8 mouse cellular contexts compared by ENCODE assay signal in genomic region chr10:81409330-81409729, GRCm38 (mm10). TPM values are rescaled to one million over a fixed set of nuclear protein-coding genes. Genes with fewer than 3 reads are reported as not detected.
DNase-seq lines count a peak whose midpoint lies in the region; ATAC-seq and TF ChIP-seq lines count a peak whose summit lies in the region.

No protein-coding gene starts in this region.

- WGBS in forebrain, embryonic 10.5 days, result 10% methylated on average over 8 of the region's 8 CpGs
- WGBS in forebrain, embryonic 13.5 days, result 15% methylated on average over 8 of the region's 8 CpGs
- WGBS in lung, postnatal 0 days, result 33% methylated on average over 7 of the region's 8 CpGs
- 31% methylated on average over 8 of the region's 8 CpGs for WGBS in hindbrain, postnatal 0 days
- WGBS in neural tube, embryonic 13.5 days, result 13% methylated on average over 8 of the region's 8 CpGs

- H3K27me3 ChIP-seq in forebrain, embryonic 10.5 days (ENCODE audit: poor library complexity, severe bottlenecking), result peaks cover 51% of the 10 kb centered on the region
- peaks cover 38% of the 10 kb centered on the region for H3K27me3 ChIP-seq in forebrain, embryonic 13.5 days
- no peaks in the 10 kb centered on the region for H3K27me3 ChIP-seq in lung, postnatal 0 days (replicated peaks; ENCODE audit: insufficient read depth, low read length)
- H3K27me3 ChIP-seq in hindbrain, postnatal 0 days (ENCODE audit: insufficient read depth, low read length), result no peaks in the 10 kb centered on the region
- peaks cover 22% of the 10 kb centered on the region for H3K27me3 ChIP-seq in neural tube, embryonic 13.5 days

- H3K36me3 ChIP-seq in forebrain, embryonic 10.5 days (replicated peaks), result peaks cover 7% of the 10 kb centered on the region; the same call in 1 of the 2 replicates
- peaks cover 40% of the 10 kb centered on the region for H3K36me3 ChIP-seq in forebrain, embryonic 13.5 days (ENCODE audit: poor library complexity, severe bottlenecking)
- peaks cover 5% of the 10 kb centered on the region; the same call in 1 of the 2 replicates for H3K36me3 ChIP-seq in lung, postnatal 0 days (ENCODE audit: insufficient read depth, low read length)
- peaks cover 17% of the 10 kb centered on the region for H3K36me3 ChIP-seq in hindbrain, postnatal 0 days (ENCODE audit: insufficient read depth, low read length)
- peaks cover 42% of the 10 kb centered on the region for H3K36me3 ChIP-seq in neural tube, embryonic 13.5 days

- DNase-seq in forebrain, embryonic 10.5 days (ENCODE audit: extremely low spot score, low spot score), result no peak
- no peak for DNase-seq in lung, postnatal 0 days (ENCODE audit: low spot score)
- DNase-seq in lung, postnatal 36 days, result no peak
- no peak for DNase-seq in hindbrain, postnatal 0 days (ENCODE audit: low spot score)
- no peak for DNase-seq in ovary, postnatal 10 days (ENCODE audit: low spot score)
- DNase-seq in c-Kit-positive CD71-positive TER-119-positive erythroid progenitor cells, embryonic 14.5 days (ENCODE audit: low spot score), result no peak

- no peak for ATAC-seq in forebrain, embryonic 13.5 days
- peak; percentile 4; the same call in 1 of the 2 replicates for ATAC-seq in lung, postnatal 0 days
- no peak for ATAC-seq in hindbrain, postnatal 0 days
- ATAC-seq in neural tube, embryonic 13.5 days (ENCODE audit: low read depth), result no peak

- H3K4me2 ChIP-seq in forebrain, embryonic 13.5 days, result no peak overlapping the region
- peak overlapping the region; percentile 22; the same call in 1 of the 2 replicates for H3K4me2 ChIP-seq in lung, postnatal 0 days (replicated peaks; ENCODE audit: low read depth, low read length)
- no peak overlapping the region for H3K4me2 ChIP-seq in hindbrain, postnatal 0 days (ENCODE audit: low read depth, low read length)
- peak overlapping the region; percentile 22; the same call in 1 of the 2 replicates for H3K4me2 ChIP-seq in neural tube, embryonic 13.5 days

- peaks cover 95% of the 10 kb centered on the region for H3K4me1 ChIP-seq in forebrain, embryonic 10.5 days
- peaks cover 60% of the 10 kb centered on the region for H3K4me1 ChIP-seq in forebrain, embryonic 13.5 days
- H3K4me1 ChIP-seq in lung, postnatal 0 days (ENCODE audit: insufficient read depth, low read depth, low read length), result peaks cover 49% of the 10 kb centered on the region
- H3K4me1 ChIP-seq in hindbrain, postnatal 0 days (ENCODE audit: insufficient read depth, low read length), result peaks cover 25% of the 10 kb centered on the region
- H3K4me1 ChIP-seq in neural tube, embryonic 13.5 days (replicated peaks), result peaks cover 87% of the 10 kb centered on the region

- TF ChIP-seq EP300 in lung, postnatal 0 days (IDR thresholded peaks at IDR 0.05), result no peak

- H3K27ac ChIP-seq in forebrain, embryonic 10.5 days, result peak overlapping the region; percentile 77
- H3K27ac ChIP-seq in forebrain, embryonic 13.5 days, result no peak overlapping the region; the same call in 1 of the 2 replicates
- H3K27ac ChIP-seq in lung, postnatal 0 days (ENCODE audit: low read length), result peak overlapping the region; percentile 81
- peak overlapping the region; percentile 11; the same call in 1 of the 2 replicates for H3K27ac ChIP-seq in hindbrain, postnatal 0 days
- H3K27ac ChIP-seq in neural tube, embryonic 13.5 days (replicated peaks), result peak overlapping the region; percentile 61

- H3K9ac ChIP-seq in forebrain, embryonic 13.5 days, result no peak overlapping the region
- H3K9ac ChIP-seq in lung, postnatal 0 days (replicated peaks; ENCODE audit: low read depth), result no peak overlapping the region
- H3K9ac ChIP-seq in hindbrain, postnatal 0 days (replicated peaks; ENCODE audit: low read length), result no peak overlapping the region
- no peak overlapping the region; the same call in 1 of the 2 replicates for H3K9ac ChIP-seq in neural tube, embryonic 13.5 days

- no peaks in the 10 kb centered on the region for H3K9me3 ChIP-seq in forebrain, embryonic 10.5 days
- H3K9me3 ChIP-seq in forebrain, embryonic 13.5 days (replicated peaks), result no peaks in the 10 kb centered on the region
- no peaks in the 10 kb centered on the region for H3K9me3 ChIP-seq in lung, postnatal 0 days (ENCODE audit: low read length)
- H3K9me3 ChIP-seq in hindbrain, postnatal 0 days (ENCODE audit: low read length), result no peaks in the 10 kb centered on the region
- no peaks in the 10 kb centered on the region for H3K9me3 ChIP-seq in neural tube, embryonic 13.5 days

- peak overlapping the region; percentile 9; the same call in 1 of the 2 replicates for H3K4me3 ChIP-seq in forebrain, embryonic 10.5 days
- H3K4me3 ChIP-seq in forebrain, embryonic 13.5 days, result no peak overlapping the region
- H3K4me3 ChIP-seq in lung, postnatal 0 days (ENCODE audit: low read depth, low read length), result no peak overlapping the region
- no peak overlapping the region for H3K4me3 ChIP-seq in hindbrain, postnatal 0 days (ENCODE audit: low read length)
- peak overlapping the region; percentile 1; the same call in 1 of the 2 replicates for H3K4me3 ChIP-seq in neural tube, embryonic 13.5 days

- TF ChIP-seq CTCF in lung, postnatal 0 days (IDR thresholded peaks at IDR 0.05), result no peak
- TF ChIP-seq CTCF in hindbrain, postnatal 0 days (IDR thresholded peaks at IDR 0.05; ENCODE audit: low read depth), result no peak

RNA-seq across cellular contexts. Expression of gene Smim24, which starts 16.5 kb away (rescaled TPM):
- polyA plus RNA-seq in forebrain, embryonic 10.5 days (2016; fragmentation: Nextera tagmentation; extraction: Ambion mirVana), result 1.6 and 1.9 TPM in 2 replicates
- polyA plus RNA-seq in forebrain, embryonic 13.5 days (2015; fragmentation: Nextera tagmentation; extraction: Ambion mirVana), result 1.8 TPM in 2 replicates
- 3.1 and 3.6 TPM in 2 replicates for polyA plus RNA-seq in lung, postnatal 0 days (2015; fragmentation: Nextera tagmentation; extraction: Ambion mirVana)
- total RNA-seq in hindbrain, postnatal 0 days (2014; rRNA removed), result 2.9 and 3.7 TPM in 2 replicates
- 1.4 and 1.7 TPM in 2 replicates for polyA plus RNA-seq in hindbrain, postnatal 0 days (2015; fragmentation: Nextera tagmentation; extraction: Ambion mirVana)
- 1.8 and 3.1 TPM in 2 replicates for polyA plus RNA-seq in neural tube, embryonic 13.5 days (2015; fragmentation: Nextera tagmentation; extraction: Ambion mirVana)

RNA-seq across cellular contexts. Expression of gene Gm48552, which starts 20.5 kb away (rescaled TPM):
- polyA plus RNA-seq in forebrain, embryonic 10.5 days (2016; fragmentation: Nextera tagmentation; extraction: Ambion mirVana), result 0.78 and 1.4 TPM in 2 replicates
- 2.1 and 2.3 TPM in 2 replicates for polyA plus RNA-seq in forebrain, embryonic 13.5 days (2015; fragmentation: Nextera tagmentation; extraction: Ambion mirVana)
- 0.20 and 0.63 TPM in 2 replicates for polyA plus RNA-seq in lung, postnatal 0 days (2015; fragmentation: Nextera tagmentation; extraction: Ambion mirVana)
- total RNA-seq in hindbrain, postnatal 0 days (2014; rRNA removed), result 7.5 TPM in 2 replicates
- polyA plus RNA-seq in hindbrain, postnatal 0 days (2015; fragmentation: Nextera tagmentation; extraction: Ambion mirVana), result 2.7 and 4.0 TPM in 2 replicates
- 1.3 and 2.5 TPM in 2 replicates for polyA plus RNA-seq in neural tube, embryonic 13.5 days (2015; fragmentation: Nextera tagmentation; extraction: Ambion mirVana)

RNA-seq across cellular contexts. Expression of gene Gm48551, which starts 25.1 kb away (rescaled TPM):
- 2.6 and 3.1 TPM in 2 replicates for polyA plus RNA-seq in forebrain, embryonic 10.5 days (2016; fragmentation: Nextera tagmentation; extraction: Ambion mirVana)
- 4.2 and 5.8 TPM in 2 replicates for polyA plus RNA-seq in forebrain, embryonic 13.5 days (2015; fragmentation: Nextera tagmentation; extraction: Ambion mirVana)
- polyA plus RNA-seq in lung, postnatal 0 days (2015; fragmentation: Nextera tagmentation; extraction: Ambion mirVana), result 2.4 and 3.0 TPM in 2 replicates
- 2.1 and 3.3 TPM in 2 replicates for total RNA-seq in hindbrain, postnatal 0 days (2014; rRNA removed)
- 5.3 and 7.0 TPM in 2 replicates for polyA plus RNA-seq in hindbrain, postnatal 0 days (2015; fragmentation: Nextera tagmentation; extraction: Ambion mirVana)
- polyA plus RNA-seq in neural tube, embryonic 13.5 days (2015; fragmentation: Nextera tagmentation; extraction: Ambion mirVana), result 5.2 and 8.2 TPM in 2 replicates

RNA-seq across cellular contexts. Expression of gene Dohh, which starts 25.1 kb away (rescaled TPM):
- 96.8 and 97.9 TPM in 2 replicates for polyA plus RNA-seq in forebrain, embryonic 10.5 days (2016; fragmentation: Nextera tagmentation; extraction: Ambion mirVana)
- polyA plus RNA-seq in forebrain, embryonic 13.5 days (2015; fragmentation: Nextera tagmentation; extraction: Ambion mirVana), result 76.7 and 87.3 TPM in 2 replicates
- polyA plus RNA-seq in lung, postnatal 0 days (2015; fragmentation: Nextera tagmentation; extraction: Ambion mirVana), result 49.4 and 55.2 TPM in 2 replicates
- total RNA-seq in hindbrain, postnatal 0 days (2014; rRNA removed), result 146 TPM in 2 replicates
- 111 and 114 TPM in 2 replicates for polyA plus RNA-seq in hindbrain, postnatal 0 days (2015; fragmentation: Nextera tagmentation; extraction: Ambion mirVana)
- polyA plus RNA-seq in neural tube, embryonic 13.5 days (2015; fragmentation: Nextera tagmentation; extraction: Ambion mirVana), result 72.2 and 75.2 TPM in 2 replicates

RNA-seq across cellular contexts. Expression of gene Fzr1, which starts 31.0 kb away (rescaled TPM):
- polyA plus RNA-seq in forebrain, embryonic 10.5 days (2016; fragmentation: Nextera tagmentation; extraction: Ambion mirVana), result 135 and 139 TPM in 2 replicates
- 117 and 128 TPM in 2 replicates for polyA plus RNA-seq in forebrain, embryonic 13.5 days (2015; fragmentation: Nextera tagmentation; extraction: Ambion mirVana)
- polyA plus RNA-seq in lung, postnatal 0 days (2015; fragmentation: Nextera tagmentation; extraction: Ambion mirVana), result 39.5 and 39.7 TPM in 2 replicates
- 106 and 118 TPM in 2 replicates for total RNA-seq in hindbrain, postnatal 0 days (2014; rRNA removed)
- 131 and 134 TPM in 2 replicates for polyA plus RNA-seq in hindbrain, postnatal 0 days (2015; fragmentation: Nextera tagmentation; extraction: Ambion mirVana)
- 105 and 112 TPM in 2 replicates for polyA plus RNA-seq in neural tube, embryonic 13.5 days (2015; fragmentation: Nextera tagmentation; extraction: Ambion mirVana)

Comparison
In these comparisons a context has a peak if more than half of its experiments do, and no peak if none do; other contexts are left out.
1. H3K4me3 ChIP-seq: peak in forebrain, embryonic 10.5 days (single experiment) and neural tube, embryonic 13.5 days (single experiment); none in forebrain, embryonic 13.5 days (single experiment), lung, postnatal 0 days (single experiment) and hindbrain, postnatal 0 days (single experiment).
2. H3K4me2 ChIP-seq: peak in lung, postnatal 0 days (single experiment) and neural tube, embryonic 13.5 days (single experiment); none in forebrain, embryonic 13.5 days (single experiment) and hindbrain, postnatal 0 days (single experiment).